Mouse (Mus musculus) hindbrain, embryonic 14.5 days (tissue): ENCODE results near the gene Dab1. TPM values are rescaled to one million over a fixed set of nuclear protein-coding genes. Genes with fewer than 3 reads are reported as not detected.
A peak's percentile ranks its signal among the peaks of the same experiment; 100 is the strongest.

Experiments used
- ATAC-seq: fragments of 200-750 bp; cut with Nextera tagmentation; 2 replicates; pipeline ENCODE4 v1.8.0; 2017; ENCODE audit warnings: moderate number of reproducible peaks, mild to moderate bottlenecking, moderate TSS enrichment, moderate library complexity; ENCODE audit not compliant: low FRiP score
- DNase-seq: peaks from one replicate; pipeline ENCODE4 v3.0.0-alpha.2; 2015; ENCODE audit warnings: low spot score
- H3K27ac ChIP-seq: fragments of 300-500 bp; sonication (generic); 2 replicates; pipeline ENCODE4 v1.5.1; 2014; ENCODE audit warnings: mild to moderate bottlenecking, moderate library complexity
- H3K27me3 ChIP-seq: fragments of 300-500 bp; sonication (generic); 2 replicates; pipeline ENCODE4 v1.6.1; 2014; ENCODE audit warnings: mild to moderate bottlenecking, low read length, mixed read lengths; ENCODE audit not compliant: control insufficient read depth, insufficient read depth
- H3K36me3 ChIP-seq: fragments of 300-500 bp; sonication (generic); replicated peaks from 2 replicates; pipeline ENCODE4 v1.6.1; 2014; ENCODE audit not compliant: control insufficient read depth, insufficient read depth
- H3K4me1 ChIP-seq: fragments of 300-500 bp; sonication (generic); replicated peaks from 2 replicates; pipeline ENCODE4 v1.6.1; 2014; ENCODE audit warnings: antibody characterized with exemption, low read length, mixed read lengths; ENCODE audit not compliant: control insufficient read depth, insufficient read depth
- H3K4me2 ChIP-seq: fragments of 300-500 bp; sonication (generic); replicated peaks from 2 replicates; pipeline ENCODE4 v1.6.1; 2014; ENCODE audit warnings: mild to moderate bottlenecking, moderate library complexity
- H3K4me3 ChIP-seq: fragments of 300-500 bp; sonication (generic); replicated peaks from 2 replicates; pipeline ENCODE4 v1.5.1; 2014; ENCODE audit warnings: mild to moderate bottlenecking, low read length
- H3K9ac ChIP-seq: fragments of 300-500 bp; sonication (generic); 2 replicates; pipeline ENCODE4 v1.6.1; 2014
- H3K9me3 ChIP-seq: fragments of 300-500 bp; sonication (generic); 2 replicates; pipeline ENCODE4 v1.6.1; 2016; ENCODE audit warnings: low read length; ENCODE audit not compliant: control insufficient read depth
- WGBS: fragments of 180-500 bp; shearing (Covaris S2); extraction: QIAGEN DNeasy Blood & Tissue Kit; methylation state at CpG from one replicate; pipeline ENCODE4 v1.1.7; 2014; 5-methylcytosine and 5-hydroxymethylcytosine counted together
- polyA plus RNA-seq: library from polyadenylated mRNA; unstranded; fragments of >200 nt; fragmentation: Nextera tagmentation; extraction: Ambion mirVana; gene quantifications from 2 replicates; pipeline ENCODE4 v1.2.1, GENCODE M21; 2014

Dab1 gene
- polyA plus RNA-seq, 1 experiment from 2014 or later = 62.9 TPM

DNA sequence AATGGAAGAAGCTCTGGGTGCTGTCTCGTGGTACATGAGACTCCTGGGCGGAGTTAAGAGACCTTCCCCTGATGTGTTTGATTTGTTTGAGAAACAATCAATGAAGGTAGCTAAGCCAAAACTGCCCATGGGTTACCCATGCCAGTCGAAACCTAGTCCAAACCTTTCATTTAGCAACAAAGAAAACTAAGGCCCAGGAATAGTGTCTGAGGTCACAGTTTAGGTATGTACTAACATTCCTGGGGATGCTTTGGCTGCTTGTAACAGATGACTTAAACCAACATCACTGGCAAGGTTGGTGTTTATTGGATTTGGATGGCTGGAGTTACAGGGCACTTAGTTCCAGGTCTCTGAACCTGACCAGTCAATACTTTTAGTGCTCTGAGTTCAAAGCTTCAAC is 610.1 kb downstream of the Dab1 start:
- DNase-seq = no peak
- Histone ChIP-seq H3K9me3 (no peaks in the 10 kb centered on the region), H3K4me1 (no peaks in the 10 kb centered on the region; the same call in 1 of the 2 replicates), H3K4me3 (no peak overlapping the region), H3K4me2 (no peak overlapping the region), H3K27ac (no peak overlapping the region), H3K27me3 (no peaks in the 10 kb centered on the region), H3K9ac (no peak overlapping the region), H3K36me3 (no peaks in the 10 kb centered on the region)
- no peak for ATAC-seq
- whole genome bisulfite sequencing = 87% methylated on average over 3 of the region's 3 CpGs

DNA sequence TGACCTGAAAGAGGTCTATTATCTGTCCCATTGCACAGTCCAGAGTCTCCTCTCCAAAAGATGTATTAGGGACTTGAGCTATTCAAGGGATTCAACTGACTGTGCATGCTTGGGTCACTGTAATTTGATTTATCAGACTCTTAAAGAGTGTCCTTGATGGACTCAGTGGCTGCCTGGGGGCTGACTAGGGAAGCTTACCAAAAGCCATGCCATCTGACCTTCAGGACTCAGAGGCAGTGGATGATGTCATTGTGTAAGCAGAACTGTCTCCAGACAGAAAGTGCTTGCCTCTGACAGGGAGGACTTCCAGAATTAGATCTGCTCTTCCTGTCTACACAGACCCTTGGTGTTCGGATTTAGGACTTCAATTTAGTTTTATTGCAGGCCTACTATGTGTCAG is 627.3 kb downstream of the Dab1 start:
- DNase-seq (no peak), ATAC-seq (no peak)
- Histone ChIP-seq H3K9me3 (no peaks in the 10 kb centered on the region), H3K4me2 (no peak overlapping the region), H3K36me3 (no peaks in the 10 kb centered on the region), H3K9ac (no peak overlapping the region), H3K4me3 (no peak overlapping the region), H3K27me3 (no peaks in the 10 kb centered on the region), H3K27ac (no peak overlapping the region), H3K4me1 (no peaks in the 10 kb centered on the region)
- WGBS = 62% methylated on average over 1 of the region's 1 CpGs

DNA sequence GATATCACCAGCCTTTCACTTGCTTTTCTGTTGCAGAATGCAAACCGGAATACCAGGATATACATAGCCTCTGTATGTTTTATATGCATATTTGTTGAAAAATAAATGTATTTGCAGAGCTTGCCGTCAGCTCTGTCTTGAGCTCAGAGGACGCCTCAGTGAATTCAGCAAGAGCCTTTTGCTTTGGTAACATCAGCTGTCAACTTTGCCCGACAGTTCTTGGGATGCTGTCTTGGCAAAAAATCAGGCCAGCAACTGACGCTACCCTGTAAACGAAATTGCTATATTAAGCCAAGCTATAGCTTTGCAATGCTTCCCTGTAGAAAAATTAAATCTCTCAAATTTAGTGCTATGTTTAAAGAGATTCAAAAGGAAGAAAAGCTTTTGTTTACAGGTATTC is 630.3 kb downstream of the Dab1 start:
- no peak for ATAC-seq
- no peaks in the 10 kb centered on the region for H3K27me3 ChIP-seq
- no peak for DNase-seq
- H3K4me1 ChIP-seq = no peaks in the 10 kb centered on the region
- H3K4me3 ChIP-seq = no peak overlapping the region
- WGBS = 85% methylated on average over 6 of the region's 6 CpGs
- no peaks in the 10 kb centered on the region for H3K9me3 ChIP-seq
- no peak overlapping the region for H3K27ac ChIP-seq
- no peak overlapping the region for H3K4me2 ChIP-seq
- H3K9ac ChIP-seq = no peak overlapping the region
- no peaks in the 10 kb centered on the region for H3K36me3 ChIP-seq

DNA sequence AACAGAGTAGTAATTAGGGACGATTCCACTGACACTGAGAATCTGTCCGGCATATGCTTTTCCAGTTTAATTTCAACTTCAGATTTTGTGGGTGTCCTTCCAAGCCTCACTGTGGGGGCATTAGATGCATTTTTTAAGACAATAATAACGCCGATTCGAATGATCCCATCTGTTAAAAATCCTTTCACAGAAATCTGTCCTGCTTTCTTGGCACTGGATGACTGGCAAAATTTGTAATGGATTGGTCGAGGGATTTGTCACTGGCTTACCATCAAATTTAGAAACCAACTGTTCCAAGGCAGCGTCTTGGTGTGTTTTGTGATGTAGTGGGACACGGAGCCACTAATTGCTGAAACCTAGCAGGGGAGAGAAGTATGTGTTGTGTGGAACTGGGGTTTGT is 638.6 kb downstream of the Dab1 start:
- no peak overlapping the region for H3K9ac ChIP-seq
- ATAC-seq (no peak), DNase-seq (no peak)
- no peaks in the 10 kb centered on the region for H3K9me3 ChIP-seq
- no peaks in the 10 kb centered on the region for H3K36me3 ChIP-seq
- no peaks in the 10 kb centered on the region for H3K27me3 ChIP-seq
- H3K4me1 ChIP-seq = no peaks in the 10 kb centered on the region
- no peak overlapping the region for H3K27ac ChIP-seq
- WGBS = 84% methylated on average over 8 of the region's 8 CpGs
- no peak overlapping the region for H3K4me2 ChIP-seq
- no peak overlapping the region for H3K4me3 ChIP-seq

DNA sequence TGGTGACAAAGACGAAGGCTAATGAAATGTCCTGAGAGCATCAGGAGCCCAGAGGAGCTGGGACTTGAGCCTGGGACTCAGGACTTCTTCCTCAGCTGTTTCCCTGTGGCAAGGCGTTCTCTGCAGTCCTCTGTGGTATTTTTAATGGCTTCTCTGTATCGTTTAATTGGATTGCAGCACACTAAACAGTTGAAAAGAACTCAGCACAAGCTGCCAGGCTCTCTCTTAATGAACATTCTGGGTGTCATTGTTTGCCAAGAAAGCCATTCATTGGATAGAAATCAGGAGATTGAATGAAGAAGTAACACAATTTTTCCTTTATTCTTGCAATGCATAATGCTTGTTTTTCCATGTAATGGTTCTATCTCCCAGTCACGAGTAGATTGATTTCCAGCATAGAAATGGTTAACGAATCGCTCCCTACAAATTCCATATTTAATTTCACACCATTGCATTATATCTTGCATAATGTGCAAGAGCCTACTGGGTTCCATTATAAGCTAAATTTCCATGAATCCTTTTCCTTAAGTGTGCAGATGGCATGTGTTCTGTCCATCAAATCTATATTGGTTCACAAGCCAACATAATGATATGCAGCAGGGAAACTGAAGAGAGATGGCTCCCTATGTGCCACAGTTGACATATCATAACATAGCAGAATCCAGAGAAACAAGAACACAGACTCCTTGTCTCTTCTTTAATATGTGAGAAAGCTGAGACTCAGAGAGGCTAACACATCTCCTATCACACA is 650.4 kb downstream of the Dab1 start:
- Histone ChIP-seq H3K4me1 (no peaks in the 10 kb centered on the region), H3K4me2 (no peak overlapping the region), H3K27me3 (no peaks in the 10 kb centered on the region), H3K4me3 (no peak overlapping the region), H3K36me3 (no peaks in the 10 kb centered on the region), H3K9me3 (no peaks in the 10 kb centered on the region), H3K9ac (no peak overlapping the region), H3K27ac (peak overlapping the region; percentile 59; the same call in 1 of the 2 replicates)
- DNase-seq (peak; percentile 28), ATAC-seq (no peak)
- WGBS = 58% methylated on average over 6 of the region's 6 CpGs

DNA sequence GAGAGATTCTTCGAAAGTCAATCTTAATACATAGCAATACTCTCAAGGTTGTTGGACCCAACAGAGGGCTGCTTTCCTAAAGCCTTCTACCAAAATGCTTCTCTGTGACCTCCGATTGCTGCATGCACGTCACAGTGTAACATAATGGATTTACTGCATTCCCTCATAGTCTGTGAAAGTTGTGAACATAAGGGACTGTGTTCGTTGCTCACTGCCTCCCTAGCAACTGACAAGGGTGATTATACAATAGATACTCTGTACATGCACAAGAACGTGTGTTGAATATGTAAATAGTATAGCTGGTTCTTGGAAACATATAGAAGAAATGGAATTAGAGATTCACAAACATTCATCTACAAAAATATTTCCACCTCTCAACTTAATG is 651.0 kb downstream of the Dab1 start:
- peak; percentile 33 for DNase-seq
- WGBS = 45% methylated on average over 5 of the region's 5 CpGs
- ATAC-seq = 0 out of 2 replicates have a peak, but pooled peaks have one; percentile 57

DNA sequence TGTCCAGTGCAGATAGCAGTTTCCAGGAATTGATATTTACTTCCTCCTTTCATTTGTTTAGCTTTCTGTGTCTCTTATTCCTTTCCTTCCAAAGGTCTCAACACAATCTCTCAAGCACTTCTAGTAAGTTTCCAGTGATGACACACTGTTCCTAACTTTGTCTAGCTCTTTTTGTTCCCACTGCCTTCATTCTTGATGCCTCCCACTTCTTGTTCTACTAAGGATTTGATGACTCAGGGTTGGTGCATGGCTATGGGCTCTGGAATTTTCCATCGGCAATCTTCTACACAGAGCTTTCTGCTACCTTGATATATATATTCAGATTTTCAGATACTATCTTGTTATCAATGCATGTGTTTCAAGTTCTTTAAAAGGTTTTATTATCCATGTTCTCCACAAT is 656.1 kb downstream of the Dab1 start:
- no peaks in the 10 kb centered on the region for H3K36me3 ChIP-seq
- DNase-seq (no peak), ATAC-seq (no peak)
- no peaks in the 10 kb centered on the region for H3K9me3 ChIP-seq
- H3K4me3 ChIP-seq = no peak overlapping the region
- 95% methylated on average over 1 of the region's 1 CpGs for WGBS
- no peak overlapping the region for H3K4me2 ChIP-seq
- H3K9ac ChIP-seq = no peak overlapping the region
- H3K27me3 ChIP-seq = no peaks in the 10 kb centered on the region
- no peaks in the 10 kb centered on the region for H3K4me1 ChIP-seq
- H3K27ac ChIP-seq = no peak overlapping the region

More for the DNA sequence above, 651.0 kb downstream of the Dab1 start:
- Histone ChIP-seq H3K4me1 (no peaks in the 10 kb centered on the region), H3K27ac (peak overlapping the region; percentile 38; the same call in 1 of the 2 replicates), H3K9me3 (no peaks in the 10 kb centered on the region), H3K9ac (no peak overlapping the region), H3K36me3 (no peaks in the 10 kb centered on the region), H3K4me2 (no peak overlapping the region), H3K27me3 (no peaks in the 10 kb centered on the region), H3K4me3 (no peak overlapping the region)

DNA sequence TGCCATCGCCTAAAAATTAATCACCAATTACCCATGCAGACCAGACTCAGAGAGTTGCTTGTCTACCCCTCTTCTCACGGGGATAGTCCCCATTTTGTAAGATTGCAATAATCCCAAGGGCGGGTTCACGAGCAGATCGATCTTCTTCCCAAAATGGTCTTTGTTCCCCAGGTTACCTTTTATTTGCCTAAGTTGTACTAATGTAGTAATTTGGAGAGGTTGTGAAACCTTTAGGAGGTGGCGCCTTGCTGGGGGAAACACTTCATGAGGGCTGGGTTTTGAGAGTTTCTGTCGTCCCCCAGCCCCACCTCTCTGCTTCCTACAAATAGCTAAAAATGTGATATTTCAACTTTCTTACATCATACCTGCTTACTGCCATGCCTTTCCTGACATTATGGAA is 657.8 kb downstream of the Dab1 start:
- DNase-seq (no peak), ATAC-seq (no peak)
- no peaks in the 10 kb centered on the region for H3K27me3 ChIP-seq
- no peak overlapping the region for H3K9ac ChIP-seq
- H3K36me3 ChIP-seq = no peaks in the 10 kb centered on the region
- H3K27ac ChIP-seq = no peak overlapping the region
- WGBS = 92% methylated on average over 7 of the region's 7 CpGs
- no peaks in the 10 kb centered on the region for H3K4me1 ChIP-seq
- no peak overlapping the region for H3K4me3 ChIP-seq
- no peaks in the 10 kb centered on the region for H3K9me3 ChIP-seq
- no peak overlapping the region for H3K4me2 ChIP-seq

DNA sequence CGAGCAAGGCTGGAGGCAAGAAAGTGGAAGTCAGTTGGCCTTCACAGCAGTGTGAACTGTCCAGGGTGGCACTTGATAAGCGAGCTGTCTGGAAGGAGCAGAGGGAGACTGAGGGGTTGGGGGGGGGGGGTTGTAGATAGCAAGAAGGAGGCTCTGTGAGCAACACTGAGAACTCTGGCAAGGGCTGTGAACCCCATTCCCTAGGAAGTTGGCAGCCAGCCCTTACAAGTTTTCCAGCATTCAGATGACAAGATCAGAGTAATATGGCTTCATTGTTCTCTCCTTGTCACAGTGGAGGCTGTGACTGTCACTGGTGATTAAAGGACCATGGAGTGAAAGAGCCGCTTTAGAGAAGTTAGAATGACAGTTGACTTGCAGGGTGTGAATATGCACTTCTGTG is 662.4 kb downstream of the Dab1 start:
- H3K4me1 ChIP-seq = no peaks in the 10 kb centered on the region
- H3K4me2 ChIP-seq = no peak overlapping the region
- H3K9me3 ChIP-seq = no peaks in the 10 kb centered on the region
- ATAC-seq = no peak
- H3K36me3 ChIP-seq = no peaks in the 10 kb centered on the region
- H3K27ac ChIP-seq = no peak overlapping the region
- DNase-seq = peak; percentile 26
- H3K4me3 ChIP-seq = no peak overlapping the region
- H3K9ac ChIP-seq = no peak overlapping the region
- WGBS = 38% methylated on average over 3 of the region's 3 CpGs
- H3K27me3 ChIP-seq = no peaks in the 10 kb centered on the region

DNA sequence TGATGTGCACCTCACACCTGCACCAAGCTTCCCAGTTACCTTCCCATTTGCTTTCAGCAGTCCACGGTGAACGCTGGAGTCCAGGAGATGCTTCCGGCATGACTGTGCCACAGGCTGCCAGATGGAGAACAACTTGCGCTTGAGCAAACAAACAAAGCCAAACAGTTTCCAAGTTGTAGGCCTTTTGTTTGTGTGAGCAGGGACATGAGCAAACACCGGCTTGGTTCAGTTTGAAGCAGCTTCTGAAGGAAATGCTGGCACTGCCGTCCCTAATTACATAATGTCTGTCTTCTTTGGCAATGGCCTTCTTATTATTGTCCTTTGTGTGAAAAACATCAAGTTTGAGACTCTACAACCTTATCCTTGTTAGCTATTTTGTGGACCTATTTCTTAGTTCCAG is 664.7 kb downstream of the Dab1 start:
- no peak overlapping the region for H3K27ac ChIP-seq
- H3K4me3 ChIP-seq = no peak overlapping the region
- 72% methylated on average over 6 of the region's 6 CpGs for WGBS
- no peak overlapping the region for H3K4me2 ChIP-seq
- H3K9me3 ChIP-seq = no peaks in the 10 kb centered on the region
- H3K9ac ChIP-seq = no peak overlapping the region
- H3K4me1 ChIP-seq = no peaks in the 10 kb centered on the region
- H3K36me3 ChIP-seq = no peaks in the 10 kb centered on the region
- ATAC-seq = no peak
- no peaks in the 10 kb centered on the region for H3K27me3 ChIP-seq
- no peak for DNase-seq
